In the genomic region with DNA sequence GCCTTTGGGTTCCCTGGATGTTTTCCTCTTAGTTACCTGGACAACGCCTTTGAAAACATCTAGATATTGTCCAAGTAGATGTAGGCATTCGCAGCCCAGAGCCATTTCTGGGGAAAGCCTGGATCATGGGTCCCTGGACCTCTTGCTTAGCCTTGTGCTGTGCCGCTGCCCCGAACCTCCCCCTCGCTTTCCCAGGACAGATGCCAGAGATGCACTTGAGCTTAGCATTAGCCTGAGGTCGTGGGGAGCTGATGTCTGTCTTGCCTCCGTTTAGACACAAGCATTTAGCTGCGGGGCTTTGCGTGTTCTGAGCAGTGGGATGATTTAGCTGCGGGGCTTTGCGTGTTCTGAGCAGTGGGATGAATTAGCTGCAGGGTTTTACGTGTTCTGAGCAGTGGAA, we compare ENCODE assay signal across 24 mouse cellular contexts. TPM values are rescaled to one million over a fixed set of nuclear protein-coding genes. Genes with fewer than 3 reads are reported as not detected.
A peak's percentile ranks its signal among the peaks of the same experiment; 100 is the strongest.
DNase-seq lines count a peak whose midpoint lies in the region; ATAC-seq and TF ChIP-seq lines count a peak whose summit lies in the region.
"Had no signal": no experiment of that assay in that cellular context is flagged by ENCODE, and none has a peak within 500 bp of the region (broad histone marks: within the 10 kb centered on the region; RNA-seq: fewer than 3 reads in every experiment).

No protein-coding gene starts in this region.

- peaks cover 64% of the 10 kb centered on the region for H3K4me1 ChIP-seq in heart, adult 2 months (ENCODE audit: control insufficient read depth, insufficient read depth, low read length)
- peaks cover 13% of the 10 kb centered on the region for H3K4me1 ChIP-seq in hindbrain, embryonic 12.5 days
- H3K4me1 ChIP-seq in hindbrain, embryonic 13.5 days (replicated peaks), result peaks cover 19% of the 10 kb centered on the region
- H3K4me1 ChIP-seq in embryonic fibroblast, embryonic 13.5 days (ENCODE audit: control insufficient read depth, insufficient read depth, low read length), result peaks cover 50% of the 10 kb centered on the region
- peaks cover 18% of the 10 kb centered on the region for H3K4me1 ChIP-seq in stomach, postnatal 0 days (replicated peaks; ENCODE audit: control insufficient read depth, insufficient read depth)

- TF ChIP-seq POLR2A in heart, adult 2 months (IDR thresholded peaks at IDR 0.05; ENCODE audit: insufficient read depth, low read depth, low read length), result no peak
- TF ChIP-seq POLR2A in embryonic fibroblast, embryonic 13.5 days (IDR thresholded peaks at IDR 0.05; ENCODE audit: low read depth, low read length), result no peak

- peak overlapping the region; percentile 9; the same call in 1 of the 2 replicates for H3K9ac ChIP-seq in heart, adult 2 months (ENCODE audit: low read depth, low read length)
- H3K9ac ChIP-seq in hindbrain, embryonic 12.5 days, result no peak overlapping the region
- H3K9ac ChIP-seq in hindbrain, embryonic 13.5 days, result no peak overlapping the region
- H3K9ac ChIP-seq in stomach, postnatal 0 days (ENCODE audit: low read length), result peak overlapping the region; percentile 8; the same call in 1 of the 2 replicates
- H3K9ac ChIP-seq: embryonic facial prominence, embryonic 12.5 days; liver, postnatal 0 days; neural tube, embryonic 13.5 days had no signal

- H3K4me2 ChIP-seq in hindbrain, embryonic 12.5 days (replicated peaks), result no peak overlapping the region
- no peak overlapping the region for H3K4me2 ChIP-seq in hindbrain, embryonic 13.5 days
- H3K4me2 ChIP-seq in stomach, postnatal 0 days (replicated peaks; ENCODE audit: low read depth), result no peak overlapping the region; the same call in 1 of the 2 replicates
- H3K4me2 ChIP-seq: embryonic facial prominence, embryonic 12.5 days; midbrain, embryonic 11.5 days; neural tube, embryonic 13.5 days had no signal

- peak overlapping the region; percentile 69 for H3K27ac ChIP-seq in heart, adult 2 months
- peak overlapping the region; percentile 25; the same call in 1 of the 2 replicates for H3K27ac ChIP-seq in hindbrain, embryonic 12.5 days
- H3K27ac ChIP-seq in hindbrain, embryonic 13.5 days, result no peak overlapping the region
- peak overlapping the region; percentile 92 for H3K27ac ChIP-seq in embryonic fibroblast, embryonic 13.5 days (ENCODE audit: insufficient read depth, low read length)
- H3K27ac ChIP-seq in stomach, postnatal 0 days (replicated peaks), result no peak overlapping the region
- H3K27ac ChIP-seq: embryonic facial prominence, embryonic 12.5 days; hindbrain, embryonic 10.5 days; neural tube, embryonic 13.5 days had no signal

- TF ChIP-seq CTCF in heart, adult 2 months (IDR thresholded peaks at IDR 0.05), result no peak
- no peak for TF ChIP-seq CTCF in embryonic fibroblast, embryonic 13.5 days (IDR thresholded peaks at IDR 0.05; ENCODE audit: borderline replicate concordance, insufficient read depth, low read length)
- TF ChIP-seq CTCF in stomach, postnatal 0 days (IDR thresholded peaks at IDR 0.05; ENCODE audit: low read depth), result no peak

- intact Hi-C loops in heart, adult 2 months (cut with DNase I), result loop anchor here (2.0 kb wide), 1 partner anchor 57 kb away; no protein-coding TSS in a partner anchor
- intact Hi-C loops in heart, postnatal 14 days (cut with DNase I), result loop anchor here (5.0 kb wide), 1 partner anchor 53 kb away; no protein-coding TSS in a partner anchor

- peaks cover 6% of the 10 kb centered on the region for H3K79me2 ChIP-seq in heart, adult 2 months (replicated peaks; ENCODE audit: control insufficient read depth, insufficient read depth, low read length)

- WGBS in heart, adult 2 months, result 36% methylated on average over 12 of the region's 12 CpGs
- WGBS in hindbrain, embryonic 12.5 days, result 83% methylated on average over 12 of the region's 12 CpGs
- WGBS in hindbrain, embryonic 13.5 days, result 84% methylated on average over 12 of the region's 12 CpGs
- 49% methylated on average over 12 of the region's 12 CpGs for WGBS in stomach, postnatal 0 days

- no peaks in the 10 kb centered on the region for H3K9me3 ChIP-seq in hindbrain, embryonic 12.5 days (replicated peaks)
- H3K9me3 ChIP-seq in hindbrain, embryonic 13.5 days, result no peaks in the 10 kb centered on the region
- no peaks in the 10 kb centered on the region for H3K9me3 ChIP-seq in stomach, postnatal 0 days (ENCODE audit: control insufficient read depth, low read length)
- H3K9me3 ChIP-seq: embryonic facial prominence, embryonic 12.5 days; hindbrain, embryonic 10.5 days; neural tube, embryonic 13.5 days had no signal

- ATAC-seq in hindbrain, embryonic 12.5 days (ENCODE audit: low FRiP score), result no peak
- ATAC-seq in hindbrain, embryonic 13.5 days (ENCODE audit: low FRiP score), result no peak
- ATAC-seq in stomach, postnatal 0 days (ENCODE audit: low FRiP score, low TSS enrichment), result no peak
- ATAC-seq: inflammation-experienced regulatory T-cells, adult 6 months had no signal

- no peaks in the 10 kb centered on the region for H3K27me3 ChIP-seq in heart, adult 2 months (ENCODE audit: control insufficient read depth, insufficient read depth, low read length)
- H3K27me3 ChIP-seq in hindbrain, embryonic 12.5 days, result no peaks in the 10 kb centered on the region
- H3K27me3 ChIP-seq in hindbrain, embryonic 13.5 days, result no peaks in the 10 kb centered on the region
- no peaks in the 10 kb centered on the region for H3K27me3 ChIP-seq in stomach, postnatal 0 days (ENCODE audit: control insufficient read depth, insufficient read depth, low read length)
- H3K27me3 ChIP-seq: embryonic facial prominence, embryonic 12.5 days; neural tube, embryonic 13.5 days had no signal

- H3K4me3 ChIP-seq in heart, adult 2 months, result no peak overlapping the region
- no peak overlapping the region for H3K4me3 ChIP-seq in hindbrain, embryonic 12.5 days
- no peak overlapping the region for H3K4me3 ChIP-seq in hindbrain, embryonic 13.5 days
- H3K4me3 ChIP-seq in embryonic fibroblast, embryonic 13.5 days (ENCODE audit: insufficient read depth, low read length), result no peak overlapping the region
- H3K4me3 ChIP-seq in stomach, postnatal 0 days (ENCODE audit: low read depth, low read length), result no peak overlapping the region
- H3K4me3 ChIP-seq: embryonic facial prominence, embryonic 12.5 days; hindbrain, embryonic 10.5 days; neural tube, embryonic 13.5 days had no signal

- TF ChIP-seq EP300 in heart, adult 2 months (IDR thresholded peaks at IDR 0.05; ENCODE audit: insufficient read depth, low read depth, low read length), result peak; percentile 28; the same call in 1 of the 2 replicates
- TF ChIP-seq EP300 in stomach, postnatal 0 days (optimal IDR thresholded peaks at IDR 0.05), result no peak

- peak in 1 of 2 experiments; percentile 47 for DNase-seq in heart, adult 2 months
- no peak for DNase-seq in heart, postnatal 14 days
- DNase-seq in stomach, postnatal 0 days (ENCODE audit: low spot score), result no peak
- no peak for DNase-seq in lung, adult 18-20 months
- DNase-seq in right cerebral cortex, postnatal 14 days, result no peak
- DNase-seq: adrenal gland, postnatal 25 days; cerebellum, adult 8-10 months; gastrocnemius, postnatal 10 days; kidney, adult 8-10 months; liver; liver, postnatal 0 days; lung, postnatal 36 days; thymus, postnatal 4 days had no signal

- H3K36me3 ChIP-seq in heart, adult 2 months (ENCODE audit: control insufficient read depth, insufficient read depth, low read length), result peaks cover 8% of the 10 kb centered on the region
- no peaks in the 10 kb centered on the region for H3K36me3 ChIP-seq in hindbrain, embryonic 12.5 days
- H3K36me3 ChIP-seq in hindbrain, embryonic 13.5 days, result no peaks in the 10 kb centered on the region
- peaks cover 5% of the 10 kb centered on the region; the same call in 1 of the 2 replicates for H3K36me3 ChIP-seq in stomach, postnatal 0 days (ENCODE audit: control insufficient read depth, insufficient read depth, low read length)
- H3K36me3 ChIP-seq: neural tube, embryonic 13.5 days had no signal

RNA-seq across cellular contexts. Expression of gene Hspg2, which starts 31.6 kb away (rescaled TPM):
- total RNA-seq in heart, adult 2 months (2021), result 100 to 1,000 TPM; 174 to 190 TPM
- polyA plus RNA-seq in heart, adult 2 months (2012; rRNA removed), result 86.7 and 114 TPM in 2 replicates
- total RNA-seq in heart, postnatal 14 days (2021), result 100 to 1,000 TPM; 436 to 447 TPM
- polyA plus RNA-seq in hindbrain, embryonic 12.5 days (2016; fragmentation: Nextera tagmentation; extraction: Ambion mirVana), result 14.7 and 15.0 TPM in 2 replicates
- 6.1 and 6.8 TPM in 2 replicates for polyA plus RNA-seq in hindbrain, embryonic 13.5 days (2015; fragmentation: Nextera tagmentation; extraction: Ambion mirVana)
- polyA plus RNA-seq in embryonic fibroblast, embryonic 13.5 days (2011; ENCODE audit: insufficient read length, low read depth, missing spikeins), result 271 and 368 TPM in 2 replicates
- 16.0 and 18.8 TPM in 2 replicates for polyA plus RNA-seq in stomach, postnatal 0 days (2015; fragmentation: Nextera tagmentation; extraction: Ambion mirVana)
- polyA plus RNA-seq: inflammation-experienced regulatory T-cells, adult 6 months had no signal

RNA-seq across cellular contexts. Expression of gene 1700013G24Rik, which starts 47.1 kb away (rescaled TPM):
- not detected for total RNA-seq in heart, adult 2 months (2021)
- polyA plus RNA-seq in heart, adult 2 months (2012; rRNA removed), result 0.38 and 0.57 TPM in 2 replicates
- not detected for total RNA-seq in heart, postnatal 14 days (2021)
- polyA plus RNA-seq in hindbrain, embryonic 12.5 days (2016; fragmentation: Nextera tagmentation; extraction: Ambion mirVana), result not detected in 2 replicates
- not detected in 2 replicates for polyA plus RNA-seq in hindbrain, embryonic 13.5 days (2015; fragmentation: Nextera tagmentation; extraction: Ambion mirVana)
- polyA plus RNA-seq in embryonic fibroblast, embryonic 13.5 days (2011; ENCODE audit: insufficient read length, low read depth, missing spikeins), result not detected in 2 replicates
- polyA plus RNA-seq in stomach, postnatal 0 days (2015; fragmentation: Nextera tagmentation; extraction: Ambion mirVana), result not detected in 2 replicates
- total RNA-seq: adrenal gland, postnatal 25 days; common myeloid progenitor, adult 5-6 weeks; gastrocnemius, postnatal 10 days; left cerebral cortex, adult 8-10 months had no signal
- polyA plus RNA-seq: embryonic facial prominence, embryonic 12.5 days; hindbrain, embryonic 10.5 days; inflammation-experienced regulatory T-cells, adult 6 months; large intestine, adult 2 months; liver, postnatal 0 days; midbrain, embryonic 11.5 days; neural tube, embryonic 13.5 days had no signal

Comparison
In these comparisons a context has a peak if more than half of its experiments do, and no peak if none do; other contexts are left out.
1. H3K27ac ChIP-seq: peak in heart, adult 2 months (single experiment), hindbrain, embryonic 12.5 days (single experiment) and embryonic fibroblast, embryonic 13.5 days (single experiment); none in hindbrain, embryonic 13.5 days (single experiment) and stomach, postnatal 0 days (single experiment).
2. H3K9ac ChIP-seq: peak in heart, adult 2 months (single experiment) and stomach, postnatal 0 days (single experiment); none in hindbrain, embryonic 12.5 days (single experiment) and hindbrain, embryonic 13.5 days (single experiment).